In the genomic region with DNA sequence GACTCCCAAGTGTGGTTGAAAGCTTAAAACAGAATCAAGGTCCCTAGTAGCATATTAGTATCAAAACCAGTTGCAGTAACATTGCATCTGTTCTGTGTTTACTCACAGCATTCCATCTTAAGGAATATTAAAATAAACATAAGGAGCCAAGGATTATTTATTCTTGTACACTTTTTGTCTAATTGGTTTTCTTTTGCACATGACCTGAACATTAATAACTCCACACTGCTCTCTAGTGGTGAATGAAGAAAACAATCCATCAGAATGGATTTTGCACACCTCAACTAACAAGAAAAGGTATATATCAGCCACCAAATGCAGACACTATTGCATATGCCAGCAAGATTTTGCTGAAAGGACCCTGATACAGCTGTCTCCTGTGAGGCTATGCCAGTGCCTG, we compare ENCODE assay signal across 11 mouse cellular contexts. TPM values are rescaled to one million over a fixed set of nuclear protein-coding genes. Genes with fewer than 3 reads are reported as not detected.
DNase-seq lines count a peak whose midpoint lies in the region; ATAC-seq and TF ChIP-seq lines count a peak whose summit lies in the region.
"Had no signal": no experiment of that assay in that cellular context is flagged by ENCODE, and none has a peak within 500 bp of the region (broad histone marks: within the 10 kb centered on the region; RNA-seq: fewer than 3 reads in every experiment).

No protein-coding gene starts in this region.

- no peak for ATAC-seq in Patski
- ATAC-seq in megakaryocyte progenitor cell, adult 5-6 weeks (replicated peaks; ENCODE audit: poor library complexity) = peak; percentile 90

- intact Hi-C loops in left cerebral cortex, adult 2 months (cut with DNase I) = loop anchor here (2.0 kb wide), 1 partner anchor 198 kb away; no protein-coding TSS in a partner anchor
- intact Hi-C loops in left cerebral cortex, postnatal 10 days (cut with DNase I) = loop anchor here (5.0 to 10.0 kb wide), 2 partner anchors 232 to 299 kb away; no protein-coding TSS in a partner anchor

- H3K4me3 ChIP-seq in left cerebral cortex, adult 2 months = no peak overlapping the region
- no peak overlapping the region for H3K4me3 ChIP-seq in CH12.LX (replicated peaks in 1 of 3; ENCODE audit: low read depth in 2 of 3, low read length in 2 of 3, poor library complexity in 1 of 3)
- H3K4me3 ChIP-seq: embryonic facial prominence, embryonic 13.5 days had no signal

- no peaks in the 10 kb centered on the region for H3K27me3 ChIP-seq in CH12.LX (replicated peaks)
- H3K27me3 ChIP-seq in Patski = no peaks in the 10 kb centered on the region
- H3K27me3 ChIP-seq: embryonic facial prominence, embryonic 13.5 days had no signal

- in situ Hi-C loops in CH12.LX (cut with MboI; ENCODE audit: low pct_ligation_motif_present, low pct_unique_long_range_greater_than_20kb, low sequenced_read_pairs) = loop anchor here (5.0 to 25.0 kb wide), 3 partner anchors 309 to 629 kb away; no protein-coding TSS in a partner anchor
- in situ Hi-C loops in Patski (cut with MboI; ENCODE audit: low pct_unique_long_range_greater_than_20kb) = loop anchor here (5.0 to 25.0 kb wide), 3 partner anchors 294 to 629 kb away; a partner anchor contains a TSS

- H3K79me2 ChIP-seq in CH12.LX (replicated peaks; ENCODE audit: control insufficient read depth, extremely low read depth, insufficient read depth, poor library complexity, severe bottlenecking) = no peaks in the 10 kb centered on the region

- no peak overlapping the region for H3K9ac ChIP-seq in CH12.LX (ENCODE audit: insufficient read depth, low read depth)
- H3K9ac ChIP-seq: embryonic facial prominence, embryonic 13.5 days had no signal

- no peak overlapping the region for H3K27ac ChIP-seq in left cerebral cortex, adult 2 months
- no peak overlapping the region for H3K27ac ChIP-seq in CH12.LX (ENCODE audit: insufficient read depth, low read depth)
- H3K27ac ChIP-seq: embryonic facial prominence, embryonic 13.5 days had no signal

- H3K4me2 ChIP-seq in CH12.LX (ENCODE audit: insufficient read depth, low read depth, poor library complexity, severe bottlenecking) = no peak overlapping the region
- H3K4me2 ChIP-seq: embryonic facial prominence, embryonic 13.5 days had no signal

- no peak for TF ChIP-seq EP300 in CH12.LX (IDR thresholded peaks at IDR 0.05; ENCODE audit: low read length)

- POLR2A ChIA-PET in Patski (lab: Charles Lee) = interaction anchor here (0.6 to 0.7 kb wide), 2 partner anchors 13 to 1199 kb away, joined by 3 read pairs; no protein-coding TSS in a partner anchor

- peak; percentile 67 for TF ChIP-seq CTCF in left cerebral cortex, adult 2 months (IDR thresholded peaks at IDR 0.05)
- TF ChIP-seq CTCF in CH12.LX (conservative IDR thresholded peaks at IDR 0.05 in 1 of 2, IDR thresholded peaks at IDR 0.05 in 1 of 2; ENCODE audit: low read depth in 2 of 2, low read length in 2 of 2) (peak; percentile 31 to 83; a peak in 3 of 4 replicates), Patski (IDR thresholded peaks at IDR 0.05) (peak; percentile 46)

- peak; percentile 85 for TF ChIP-seq RAD21 in CH12.LX (IDR thresholded peaks at IDR 0.05; ENCODE audit: low read depth, low read length)

- dilution Hi-C loops in CH12.LX (cut with MboI; ENCODE audit: extremely low pct_ligation_motif_present, extremely low pct_unique_long_range_greater_than_20kb, low sequenced_read_pairs) = no loop called here

- H3K36me3 ChIP-seq in CH12.LX (replicated peaks in 1 of 2; ENCODE audit: control insufficient read depth in 1 of 2, insufficient read depth in 1 of 2, low read length in 1 of 2) = peaks cover 7 to 35% of the 10 kb centered on the region in 2 experiments

- no peaks in the 10 kb centered on the region for H3K4me1 ChIP-seq in CH12.LX (ENCODE audit: control insufficient read depth in 1 of 2, insufficient read depth in 2 of 2)
- H3K4me1 ChIP-seq: embryonic facial prominence, embryonic 13.5 days had no signal

- no peak for TF ChIP-seq POLR2A in CH12.LX (IDR thresholded peaks at IDR 0.05; ENCODE audit: low read depth, low read length)

- H3K9me3 ChIP-seq in CH12.LX (replicated peaks; ENCODE audit: low read length) = no peaks in the 10 kb centered on the region
- H3K9me3 ChIP-seq: embryonic facial prominence, embryonic 13.5 days had no signal

- no peak for DNase-seq in left cerebral cortex, adult 2 months (ENCODE audit: extremely low spot score in 1 of 2, low spot score in 2 of 2)
- DNase-seq in left cerebral cortex, postnatal 10 days (ENCODE audit: extremely low spot score in 1 of 2, low spot score in 2 of 2) = no peak
- DNase-seq in CH12.LX (ENCODE audit: extremely low read depth) (peak; percentile 52), Patski (ENCODE audit: low read depth, low spot score) (no peak)
- no peak for DNase-seq in kidney, postnatal 36 days
- DNase-seq in thymus, postnatal 14 days = no peak
- DNase-seq: adrenal gland, adult 2 months; heart, adult 11 months; thymus, adult 18-20 months had no signal

- CTCF ChIA-PET in Patski (lab: Charles Lee) = interaction anchor here (0.7 to 1.2 kb wide), 5 partner anchors 11 to 45 kb away, joined by 3 to 4 read pairs (median 3); no protein-coding TSS in a partner anchor

TF ChIP-seq in CH12.LX, 34 proteins besides CTCF, POLR2A, EP300 and RAD21:
- peak; percentile 29; the same call in 1 of the 2 replicates for TF ChIP-seq ZC3H11A (IDR thresholded peaks at IDR 0.05; ENCODE audit: low read depth, low read length)
- TF ChIP-seq TCF12 (IDR thresholded peaks at IDR 0.05; ENCODE audit: low read depth, low read length) = no peak
- TF ChIP-seq ZMIZ1 (IDR thresholded peaks at IDR 0.05; ENCODE audit: low read depth, low read length) = no peak
- TF ChIP-seq ZNF384 (IDR thresholded peaks at IDR 0.05; ENCODE audit: low read depth, low read length) = no peak
- no peak for TF ChIP-seq MAZ (IDR thresholded peaks at IDR 0.05; ENCODE audit: low read depth, low read length)
- TF ChIP-seq BHLHE40 (IDR thresholded peaks at IDR 0.05; ENCODE audit: low read depth, low read length) = peak; percentile 72
- no peak for TF ChIP-seq CHD1 (IDR thresholded peaks at IDR 0.05; ENCODE audit: low read depth, low read length)
- no peak for TF ChIP-seq TBP (conservative IDR thresholded peaks at IDR 0.05; ENCODE audit: low read depth, low read length)
- no peak for TF ChIP-seq USF2 (conservative IDR thresholded peaks at IDR 0.05; ENCODE audit: low read depth, low read length)
- TF ChIP-seq MYC (IDR thresholded peaks at IDR 0.05; ENCODE audit: low read depth, low read length) = peak; percentile 32; the same call in 1 of the 2 replicates
- peak; percentile 75 for TF ChIP-seq SMC3 (IDR thresholded peaks at IDR 0.05; ENCODE audit: low read depth, low read length)

RNA-seq across cellular contexts. Expression of a gene that starts 21.5 kb away (rescaled TPM):
- 10 to 100 TPM; 12.3 to 13.0 TPM for total RNA-seq in left cerebral cortex, adult 2 months (2021)
- total RNA-seq in left cerebral cortex, postnatal 10 days (2021) = 1 to 10 TPM; 8.4 to 8.7 TPM
- total RNA-seq in CH12.LX (2012; rRNA removed) (5.2 and 5.6 TPM in 2 replicates), CH12.LX (2014; rRNA removed) (3.7 and 3.9 TPM in 2 replicates)
- polyA plus RNA-seq in CH12.LX (2012; ENCODE audit: insufficient read length, low read depth) (4.6 and 5.9 TPM in 2 replicates), Patski (2021) (21.3 TPM)
- total RNA-seq in megakaryocyte progenitor cell, adult 5-6 weeks (2015) = 5.0 and 7.4 TPM in 2 replicates
- 2.7 and 4.4 TPM in 2 replicates for total RNA-seq in megakaryocyte progenitor cell, adult 5-6 weeks (2017)

RNA-seq across cellular contexts. Expression of a gene that starts 21.5 kb away (rescaled TPM):
- total RNA-seq in left cerebral cortex, adult 2 months (2021) = 10 to 100 TPM; 26.7 to 32.5 TPM
- total RNA-seq in left cerebral cortex, postnatal 10 days (2021) = 10 to 100 TPM; 24.4 to 25.5 TPM
- total RNA-seq in CH12.LX (2012; rRNA removed) (43.2 and 45.4 TPM in 2 replicates), CH12.LX (2014; rRNA removed) (63.1 and 64.3 TPM in 2 replicates)
- polyA plus RNA-seq in CH12.LX (2012; ENCODE audit: insufficient read length, low read depth) (61.4 and 65.6 TPM in 2 replicates), Patski (2021) (22.4 TPM)
- 29.9 and 35.5 TPM in 2 replicates for total RNA-seq in megakaryocyte progenitor cell, adult 5-6 weeks (2015)
- total RNA-seq in megakaryocyte progenitor cell, adult 5-6 weeks (2017) = 15.5 and 17.2 TPM in 2 replicates
